Mouse (Mus musculus): ENCODE data around the gene Rara.
A peak's percentile ranks its signal among the peaks of the same experiment; 100 is the strongest.
"Not testable (repeated sequence)": the region's sequence is repeated elsewhere in the genome, so short reads cannot be mapped to it uniquely, and the experiment has no call there.

Rara gene

GRCm38 (mm10) chr11:98927438-98928076 lies at the start of gene Rara:
Rara (plus strand) TSS chr11:98927818.
- no peak for DNase-seq

GRCm38 (mm10) chr11:98887703-98888102 lies 39.9 kb upstream of the Rara start:
- no peak for DNase-seq

GRCm38 (mm10) chr11:98889077-98889476 lies 38.5 kb upstream of the Rara start:
- DNase-seq, result no peak

GRCm38 (mm10) chr11:98889977-98890376 lies 37.6 kb upstream of the Rara start:
- DNase-seq, result no peak

- no peak for DNase-seq
These were observed 35.2 kb upstream of the Rara start for GRCm38 (mm10) chr11:98892426-98892825.

- no peak for DNase-seq
These were observed 27.0 kb upstream of the Rara start for GRCm38 (mm10) chr11:98900529-98901125.

GRCm38 (mm10) chr11:98902621-98903245 lies 24.9 kb upstream of the Rara start:
- DNase-seq, result no peak

GRCm38 (mm10) chr11:98904577-98904976 lies 23.0 kb upstream of the Rara start:
- no peak for DNase-seq

GRCm38 (mm10) chr11:98905033-98905432 lies 22.6 kb upstream of the Rara start:
- no peak for DNase-seq

GRCm38 (mm10) chr11:98905583-98905982 lies 22.0 kb upstream of the Rara start:
- DNase-seq, result no peak

- no peak for DNase-seq
These were observed 20.6 kb upstream of the Rara start for GRCm38 (mm10) chr11:98907063-98907436.

- DNase-seq, result peak; percentile 97 to 98
These were observed 20.0 kb upstream of the Rara start, which contains the start of gene Cdc6 for GRCm38 (mm10) chr11:98907437-98908173. Cdc6 (plus strand) TSS chr11:98907801.

GRCm38 (mm10) chr11:98909654-98910053 lies 18.0 kb upstream of the Rara start:
- DNase-seq, result peak in 1 of 2 experiments; percentile 84

- no peak for DNase-seq
These were observed 17.2 kb upstream of the Rara start for GRCm38 (mm10) chr11:98910415-98910814.

- DNase-seq, result no peak
These were observed 16.1 kb upstream of the Rara start for GRCm38 (mm10) chr11:98911498-98911897.

GRCm38 (mm10) chr11:98914196-98914595 lies 13.4 kb upstream of the Rara start:
- no peak for DNase-seq

- DNase-seq, result not testable (repeated sequence)
These were observed 11.2 kb upstream of the Rara start for GRCm38 (mm10) chr11:98916376-98916775.

GRCm38 (mm10) chr11:98917428-98918005 lies 10.1 kb upstream of the Rara start:
- no peak for DNase-seq

GRCm38 (mm10) chr11:98918231-98918630 lies 9.4 kb upstream of the Rara start:
- no peak for DNase-seq

GRCm38 (mm10) chr11:98919009-98919408 lies 8.6 kb upstream of the Rara start:
- no peak for DNase-seq

GRCm38 (mm10) chr11:98921813-98922212 lies 5.8 kb upstream of the Rara start:
- DNase-seq, result not testable (repeated sequence)

GRCm38 (mm10) chr11:98922307-98922706 lies 5.3 kb upstream of the Rara start:
- peak in 1 of 2 experiments; percentile 72 for DNase-seq
